Mouse (Mus musculus): ENCODE measurements around the gene Gm21983. TPM values are rescaled to one million over a fixed set of nuclear protein-coding genes. Genes with fewer than 3 reads are reported as not detected.

Gene Gm21983
- total and polyA plus RNA-seq, 2 experiments from 2014 or later = not detected

GRCm38 (mm10) chr7:27184964-27185363 is 4.1 kb upstream of the Gm21983 start:
- Histone ChIP-seq H3K4me2 (ENCODE audit: low read depth, low read length) (no peak overlapping the region), H3K27ac (ENCODE audit: low read depth) (no peak overlapping the region), H3K9me3 (replicated peaks; ENCODE audit: control insufficient read depth, low read length) (no peaks in the 10 kb centered on the region), H3K27me3 (ENCODE audit: control insufficient read depth, insufficient read depth, low read length) (no peaks in the 10 kb centered on the region), H3K4me3 (ENCODE audit: low read depth, low read length) (no peak overlapping the region), H3K9ac (replicated peaks; ENCODE audit: low read depth, low read length) (no peak overlapping the region), H3K36me3 (replicated peaks; ENCODE audit: control insufficient read depth, insufficient read depth, low read length) (peaks cover 59% of the 10 kb centered on the region), H3K4me1 (ENCODE audit: control insufficient read depth, insufficient read depth) (no peaks in the 10 kb centered on the region)
- TF ChIP-seq CTCF (IDR thresholded peaks at IDR 0.05; ENCODE audit: low read depth) (peak; percentile 56), EP300 (IDR thresholded peaks at IDR 0.05; ENCODE audit: low read depth) (no peak)
- WGBS = 61% methylated on average over 3 of the region's 3 CpGs
- ATAC-seq (ENCODE audit: insufficient read depth, low read depth) = no peak
- no peak for DNase-seq (ENCODE audit: low spot score)

GRCm38 (mm10) chr7:27182498-27182897 is 1.6 kb upstream of the Gm21983 start:
- DNase-seq (ENCODE audit: low spot score) (no peak), ATAC-seq (ENCODE audit: insufficient read depth, low read depth) (no peak)
- Histone ChIP-seq H3K9ac (replicated peaks; ENCODE audit: low read depth, low read length) (no peak overlapping the region), H3K27ac (ENCODE audit: low read depth) (no peak overlapping the region), H3K9me3 (replicated peaks; ENCODE audit: control insufficient read depth, low read length) (no peaks in the 10 kb centered on the region), H3K4me1 (ENCODE audit: control insufficient read depth, insufficient read depth) (peaks cover 12% of the 10 kb centered on the region), H3K36me3 (replicated peaks; ENCODE audit: control insufficient read depth, insufficient read depth, low read length) (peaks cover 34% of the 10 kb centered on the region), H3K27me3 (ENCODE audit: control insufficient read depth, insufficient read depth, low read length) (no peaks in the 10 kb centered on the region), H3K4me2 (ENCODE audit: low read depth, low read length) (no peak overlapping the region), H3K4me3 (ENCODE audit: low read depth, low read length) (no peak overlapping the region)
- 54% methylated on average over 1 of the region's 1 CpGs for WGBS
- no peak for TF ChIP-seq EP300 (IDR thresholded peaks at IDR 0.05; ENCODE audit: low read depth)
- no peak for TF ChIP-seq CTCF (IDR thresholded peaks at IDR 0.05; ENCODE audit: low read depth)

- no peak for ATAC-seq (ENCODE audit: insufficient read depth, low read depth)
- DNase-seq (ENCODE audit: low spot score) = peak; percentile 66
- TF ChIP-seq CTCF (IDR thresholded peaks at IDR 0.05; ENCODE audit: low read depth) (no peak), EP300 (IDR thresholded peaks at IDR 0.05; ENCODE audit: low read depth) (no peak)
- no peaks in the 10 kb centered on the region for H3K9me3 ChIP-seq (replicated peaks; ENCODE audit: control insufficient read depth, low read length)
- no peak overlapping the region for H3K4me2 ChIP-seq (ENCODE audit: low read depth, low read length)
- H3K4me3 ChIP-seq (ENCODE audit: low read depth, low read length) = no peak overlapping the region
- WGBS = 46% methylated on average over 5 of the region's 5 CpGs
- H3K36me3 ChIP-seq (replicated peaks; ENCODE audit: control insufficient read depth, insufficient read depth, low read length) = peaks cover 11% of the 10 kb centered on the region; the same call in 1 of the 2 replicates
- H3K27me3 ChIP-seq (ENCODE audit: control insufficient read depth, insufficient read depth, low read length) = no peaks in the 10 kb centered on the region
- H3K4me1 ChIP-seq (ENCODE audit: control insufficient read depth, insufficient read depth) = peaks cover 12% of the 10 kb centered on the region
- H3K27ac ChIP-seq (ENCODE audit: low read depth) = no peak overlapping the region
- H3K9ac ChIP-seq (replicated peaks; ENCODE audit: low read depth, low read length) = no peak overlapping the region
Observed at GRCm38 (mm10) chr7:27180036-27180435, 850 bp downstream of the Gm21983 start.

- Histone ChIP-seq H3K27ac (ENCODE audit: low read depth) (peak overlapping the region; percentile 75), H3K4me3 (ENCODE audit: low read depth, low read length) (peak overlapping the region; percentile 80), H3K27me3 (ENCODE audit: control insufficient read depth, insufficient read depth, low read length) (no peaks in the 10 kb centered on the region), H3K9ac (replicated peaks; ENCODE audit: low read depth, low read length) (no peak overlapping the region), H3K4me1 (ENCODE audit: control insufficient read depth, insufficient read depth) (peaks cover 12% of the 10 kb centered on the region), H3K36me3 (replicated peaks; ENCODE audit: control insufficient read depth, insufficient read depth, low read length) (peaks cover 6% of the 10 kb centered on the region), H3K9me3 (replicated peaks; ENCODE audit: control insufficient read depth, low read length) (no peaks in the 10 kb centered on the region), H3K4me2 (ENCODE audit: low read depth, low read length) (peak overlapping the region; percentile 59)
- 43% methylated on average over 16 of the region's 16 CpGs for WGBS
- DNase-seq (ENCODE audit: low spot score) = no peak
- ATAC-seq (ENCODE audit: insufficient read depth, low read depth) = no peak
- TF ChIP-seq CTCF (IDR thresholded peaks at IDR 0.05; ENCODE audit: low read depth) = no peak
- TF ChIP-seq EP300 (IDR thresholded peaks at IDR 0.05; ENCODE audit: low read depth) = no peak
Observed at GRCm38 (mm10) chr7:27179217-27179918, 1.5 kb downstream of the Gm21983 start.

GRCm38 (mm10) chr7:27178324-27179216 is 2.3 kb downstream of the Gm21983 start, which contains the start of gene Rab4b:
Gene Rab4b, minus strand, starts transcription at chr7:27178896.
- Histone ChIP-seq H3K4me1 (ENCODE audit: control insufficient read depth, insufficient read depth) (peaks cover 12% of the 10 kb centered on the region), H3K9ac (replicated peaks; ENCODE audit: low read depth, low read length) (peak within 1 kb of the TSS; percentile 62), H3K27me3 (ENCODE audit: control insufficient read depth, insufficient read depth, low read length) (no peaks in the 10 kb centered on the region), H3K4me2 (ENCODE audit: low read depth, low read length) (peak within 1 kb of the TSS; percentile 59), H3K4me3 (ENCODE audit: low read depth, low read length) (peak within 1 kb of the TSS; percentile 80), H3K9me3 (replicated peaks; ENCODE audit: control insufficient read depth, low read length) (no peaks in the 10 kb centered on the region), H3K27ac (ENCODE audit: low read depth) (peak within 1 kb of the TSS; percentile 94), H3K36me3 (replicated peaks; ENCODE audit: control insufficient read depth, insufficient read depth, low read length) (peaks cover 9% of the 10 kb centered on the region)
- ATAC-seq (ENCODE audit: insufficient read depth, low read depth) = peak; percentile 97
- TF ChIP-seq CTCF (IDR thresholded peaks at IDR 0.05; ENCODE audit: low read depth) (peak; percentile 59), EP300 (IDR thresholded peaks at IDR 0.05; ENCODE audit: low read depth) (peak; percentile 81)
- peak; percentile 99 for DNase-seq (ENCODE audit: low spot score)
- WGBS = under 1% methylated on average over 52 of the region's 53 CpGs

All from heart, postnatal 0 days (tissue).